Mouse (Mus musculus) adrenal gland, adult 8-10 months (tissue): ENCODE measurements around the gene Wdr24. TPM values are rescaled to one million over a fixed set of nuclear protein-coding genes. Genes with fewer than 3 reads are reported as not detected.

Experiments used
- DNase-seq: peaks from one replicate; pipeline ENCODE4 v3.0.0; 2022
- total RNA-seq, 4 experiments: library from RNA; stranded (reverse); gene quantifications; 2 replicates each; pipeline ENCODE4 v1.2.4; 2022

The Wdr24 gene
- total RNA-seq, 4 experiments from 2014 or later, result 21.9 to 28.0 (median 24.5) TPM

DNA sequence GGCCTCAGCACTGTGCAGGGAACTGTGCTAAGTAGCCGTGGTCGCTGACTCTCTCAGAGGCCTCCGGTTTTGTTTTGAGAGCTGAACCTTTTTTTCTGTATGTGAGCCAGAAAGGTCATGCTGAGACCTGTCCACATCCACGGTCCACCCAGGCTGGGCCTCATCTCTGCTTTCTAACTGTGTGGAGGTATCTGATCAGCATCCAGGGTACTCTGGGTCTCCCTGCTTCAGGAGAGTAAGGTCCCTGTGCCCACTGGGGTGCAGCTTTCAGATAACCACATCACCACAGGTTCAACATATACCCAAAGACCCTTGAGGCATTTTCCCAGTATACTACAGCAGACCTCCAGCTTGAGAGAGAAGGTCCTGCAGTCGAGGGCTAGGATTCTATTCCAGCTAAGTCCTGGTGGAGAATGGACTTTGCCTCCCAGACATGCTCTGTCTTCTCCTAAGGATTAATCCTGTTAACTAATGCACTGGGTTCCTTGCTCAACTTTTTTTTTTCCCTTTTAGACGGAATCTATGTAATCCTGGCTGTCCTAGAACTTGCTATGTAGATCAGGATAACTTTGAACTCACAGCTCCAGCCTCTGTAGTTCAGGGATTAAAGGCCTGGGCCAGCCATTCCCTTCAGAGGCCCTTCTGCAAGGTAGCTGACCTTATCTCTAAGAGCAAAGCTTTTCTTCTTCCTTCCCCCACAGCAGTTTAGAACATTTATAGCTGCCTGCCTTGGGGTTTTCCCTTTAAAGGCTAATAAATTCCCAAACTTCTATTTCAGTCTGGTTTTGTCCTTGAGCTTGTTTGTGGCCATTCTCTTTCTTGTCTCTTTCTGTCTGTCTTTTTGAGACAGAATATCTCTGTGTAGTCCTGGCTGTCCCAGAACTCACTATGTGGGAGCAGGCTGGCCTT is 38.5 kb downstream of the Wdr24 start:
- no peak for DNase-seq

DNA sequence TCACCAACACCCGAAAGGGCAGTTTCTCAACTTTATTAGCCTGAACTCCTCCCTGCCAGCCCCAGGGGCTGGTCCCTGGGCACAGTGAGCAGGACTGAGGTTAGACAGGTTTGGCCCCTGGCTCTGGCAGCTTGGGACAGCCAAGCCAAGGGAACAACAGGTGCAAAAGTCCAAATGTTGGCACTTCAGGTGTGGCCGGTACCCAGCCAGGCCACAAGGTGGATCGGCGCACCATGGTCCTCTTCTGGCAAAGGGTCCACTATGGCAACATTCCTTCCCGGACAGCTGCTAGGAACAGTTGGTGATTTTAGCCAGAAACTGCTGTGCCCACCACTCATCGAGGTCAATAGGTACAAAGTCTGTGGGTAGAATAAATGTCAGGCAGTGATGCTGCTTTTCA is 40.3 kb downstream of the Wdr24 start:
- DNase-seq, result no peak

DNA sequence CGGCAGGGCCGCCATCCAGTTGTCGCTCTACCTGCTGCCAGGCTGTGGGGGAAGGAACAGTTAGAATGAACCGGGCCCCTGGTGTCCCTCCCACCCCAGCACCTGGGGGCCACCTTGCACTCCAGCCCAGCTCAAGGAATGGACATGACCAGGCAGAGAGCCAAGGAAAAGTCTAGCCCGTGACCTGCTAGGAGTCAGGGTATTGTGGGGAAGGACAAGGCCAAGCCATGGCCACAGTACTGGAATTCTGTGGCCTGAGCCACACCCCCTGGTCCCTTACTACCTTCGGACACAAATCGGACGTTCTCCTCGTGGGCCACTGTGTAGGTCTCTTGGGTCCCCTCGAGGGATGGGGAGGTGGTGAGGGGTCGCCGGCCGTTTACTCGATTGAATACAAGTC is 40.9 kb downstream of the Wdr24 start:
- DNase-seq, result no peak

DNA sequence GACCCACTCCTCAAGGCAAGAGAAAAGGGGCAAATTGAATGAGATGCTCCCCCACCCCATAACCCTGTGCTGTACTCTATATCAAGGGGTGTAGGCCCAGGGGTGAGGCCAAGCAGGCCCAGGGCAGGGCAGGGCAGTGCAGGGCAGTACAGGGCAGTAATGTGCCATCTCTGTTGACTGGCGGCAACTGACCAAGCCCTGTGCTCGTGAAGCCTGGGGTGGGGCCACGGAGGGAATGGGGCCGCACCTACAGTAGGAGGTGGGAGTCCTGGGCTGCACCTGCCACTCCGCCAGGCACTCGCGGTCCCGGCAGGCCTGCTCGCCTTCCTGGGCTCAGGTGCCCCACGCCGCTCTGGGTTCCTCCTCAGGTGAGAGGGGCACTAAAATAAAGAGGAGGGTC is 41.9 kb downstream of the Wdr24 start:
- DNase-seq, result no peak

- DNase-seq, result no peak
These were observed 42.7 kb downstream of the Wdr24 start for GRCm38 (mm10) chr17:25866172-25866571.

DNA sequence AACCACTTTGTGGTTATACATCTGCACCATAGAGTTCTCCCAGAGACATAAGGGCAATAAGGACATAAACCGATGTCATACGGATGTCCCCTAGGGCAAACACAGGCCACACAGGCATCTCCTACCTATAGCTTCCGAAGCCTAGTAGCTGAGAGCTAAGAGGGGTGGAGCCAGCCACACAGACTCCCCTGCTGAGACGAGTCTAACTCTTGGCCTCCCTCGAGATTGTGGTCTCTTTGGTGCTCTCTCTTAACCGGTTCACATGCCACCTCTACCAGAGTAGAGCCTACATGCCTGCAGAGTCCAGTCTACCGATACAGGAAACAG is 44.0 kb downstream of the Wdr24 start:
- no peak for DNase-seq

- peak; percentile 91 for DNase-seq
These were observed 44.6 kb downstream of the Wdr24 start for GRCm38 (mm10) chr17:25867836-25868600.

- DNase-seq, result peak; percentile 89
These were observed 45.3 kb downstream of the Wdr24 start, which contains the start of gene Mcrip2 for GRCm38 (mm10) chr17:25868601-25869191. Gene Mcrip2 (minus strand): TSS chr17:25868764.

DNA sequence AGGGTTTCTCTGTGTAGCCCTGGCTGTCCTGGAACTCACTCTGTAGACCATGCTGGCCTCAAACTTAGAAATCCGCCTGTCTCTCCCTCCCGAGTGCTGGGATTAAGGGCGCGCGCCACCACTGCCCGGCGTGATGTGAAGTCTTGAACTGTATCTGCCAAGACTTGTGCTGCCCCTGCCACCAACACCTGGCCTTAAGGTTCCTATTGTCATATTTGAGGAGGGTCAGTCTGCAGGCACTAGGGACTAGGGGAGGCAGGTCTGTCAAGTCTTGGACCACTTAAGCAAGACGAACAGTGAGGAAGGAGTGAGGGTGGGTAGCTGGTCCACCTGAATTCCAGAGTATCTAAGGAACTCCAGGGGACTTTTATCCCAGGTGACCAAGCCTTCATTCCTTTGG is 46.1 kb downstream of the Wdr24 start:
- DNase-seq, result no peak

DNA sequence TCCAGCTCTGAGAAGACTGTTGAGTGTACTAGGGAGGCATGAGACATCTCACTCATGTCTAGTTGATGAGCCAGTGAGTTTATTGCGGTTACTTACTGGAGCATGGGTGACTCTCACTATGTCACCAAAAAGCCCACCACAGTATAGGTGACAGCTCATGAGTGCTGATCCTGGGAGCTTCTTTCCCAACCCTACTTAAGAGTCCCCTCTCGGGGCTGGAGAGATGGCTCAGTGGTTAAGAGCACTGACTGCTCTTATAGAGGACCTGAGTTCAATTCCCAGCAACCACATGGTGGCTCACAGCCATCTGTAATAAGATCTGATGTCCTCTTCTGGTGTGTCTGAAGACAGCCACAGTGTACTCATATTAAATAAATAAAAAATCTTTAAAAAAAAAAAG is 46.5 kb downstream of the Wdr24 start:
- no peak for DNase-seq

DNA sequence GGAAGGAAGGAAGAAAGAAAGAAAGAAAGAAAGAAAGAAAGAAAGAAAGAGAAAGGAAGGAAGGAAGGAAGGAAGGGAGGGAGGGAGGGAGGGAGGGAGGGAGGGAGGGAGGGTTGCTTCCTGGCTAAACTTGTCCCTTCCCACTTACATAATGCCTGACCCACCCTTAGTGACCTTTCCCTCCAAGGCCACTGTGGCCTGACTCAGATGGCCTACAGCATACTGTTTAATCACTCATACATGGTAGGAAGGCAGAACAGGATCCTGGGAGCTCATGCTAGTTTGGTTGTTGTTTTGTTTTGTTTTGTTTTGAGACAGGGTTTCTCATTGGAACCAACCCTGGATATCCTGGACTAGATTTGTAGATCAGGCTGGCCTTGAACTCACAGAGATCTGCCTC is 48.1 kb downstream of the Wdr24 start:
- peak; percentile 84 for DNase-seq

DNA sequence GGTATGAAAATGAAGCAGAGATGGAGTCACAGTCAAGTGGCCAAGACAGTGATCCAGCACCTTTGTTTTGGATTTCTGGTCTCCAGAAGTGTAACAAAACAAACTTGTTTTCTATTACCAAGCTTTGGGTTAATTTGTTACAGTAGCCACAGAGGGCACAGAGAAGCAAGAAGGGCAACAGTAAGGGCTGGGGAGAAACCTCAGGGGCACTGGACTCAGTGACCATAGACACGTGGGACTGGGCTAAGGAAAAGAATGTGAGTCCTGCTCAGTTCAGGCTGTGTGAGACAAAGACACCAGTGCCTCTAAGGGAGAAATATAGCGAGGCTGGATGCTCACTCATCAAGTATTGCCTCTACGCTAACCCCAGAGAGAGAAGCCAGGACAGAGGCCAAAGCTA is 49.2 kb downstream of the Wdr24 start:
- DNase-seq, result no peak

DNA sequence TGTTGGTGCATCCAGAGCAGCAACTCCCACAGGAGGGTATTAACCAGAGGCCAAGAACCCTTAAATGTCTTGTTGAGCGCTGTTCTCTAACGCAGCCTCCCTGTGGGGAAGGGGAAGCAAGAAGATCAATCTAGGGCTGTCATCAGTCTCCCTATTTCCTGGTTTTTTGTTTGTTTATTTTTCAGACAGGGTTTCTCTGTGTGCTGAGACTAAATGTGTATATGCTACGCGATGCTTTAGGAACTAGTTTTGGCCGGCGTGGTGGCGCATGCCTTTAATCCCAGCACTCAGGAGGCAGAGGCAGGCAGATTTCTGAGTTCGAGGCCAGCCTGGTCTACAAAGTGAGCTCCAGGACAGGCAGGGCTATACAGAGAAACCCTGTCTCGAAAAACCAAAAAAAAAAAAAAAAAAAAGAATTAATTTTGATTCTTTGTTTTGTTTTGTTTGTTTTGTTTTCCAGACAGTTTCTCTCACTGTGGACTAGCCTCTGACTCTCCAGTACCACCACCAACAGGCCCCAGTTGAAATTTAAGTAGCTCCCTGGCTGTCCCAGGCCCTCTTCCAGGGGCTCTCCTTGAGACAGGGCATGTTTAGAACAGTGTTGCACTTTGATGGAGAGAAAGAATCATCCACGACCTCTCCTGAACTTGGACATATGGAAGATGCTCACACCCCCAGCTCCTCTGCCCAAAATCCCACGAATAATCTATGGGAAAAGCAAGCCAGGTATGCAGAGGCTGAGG is 50.1 kb downstream of the Wdr24 start:
- DNase-seq, result no peak

DNA sequence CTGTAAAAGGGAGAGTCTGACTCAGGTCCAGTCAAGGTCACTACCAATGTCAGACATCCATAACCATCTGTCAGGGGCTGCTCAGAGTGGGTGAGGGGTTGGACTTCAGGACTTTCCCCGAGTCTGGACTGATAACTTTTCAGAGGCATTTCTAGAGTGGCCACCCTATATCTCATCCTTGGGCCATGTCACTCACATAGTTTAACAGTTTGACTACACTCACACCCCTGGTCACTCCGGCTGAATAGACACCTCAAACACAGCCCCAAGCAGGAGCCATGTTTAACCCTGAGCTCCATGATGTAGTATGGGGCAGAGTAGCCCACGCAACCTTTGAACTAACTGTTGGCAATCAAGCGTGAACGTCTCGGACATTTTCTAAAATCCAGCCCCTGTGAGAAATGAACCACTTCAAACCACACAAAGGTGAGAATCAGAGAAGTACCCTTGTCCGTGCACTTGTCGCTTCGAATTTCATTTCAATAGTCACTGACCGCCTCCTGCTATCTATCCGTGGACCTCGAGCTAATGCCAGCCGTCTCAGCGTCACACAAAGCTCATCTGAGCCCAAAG is 50.8 kb downstream of the Wdr24 start:
- DNase-seq, result no peak

GRCm38 (mm10) chr17:25874721-25875170 is 51.3 kb downstream of the Wdr24 start, which contains the start of gene Mettl26:
Gene Mettl26 (plus strand): TSS chr17:25875074.
- DNase-seq, result peak; percentile 86

- DNase-seq, result peak; percentile 86
These were observed 52.0 kb downstream of the Wdr24 start for GRCm38 (mm10) chr17:25875171-25876136.

- DNase-seq, result no peak
These were observed 53.0 kb downstream of the Wdr24 start for GRCm38 (mm10) chr17:25876347-25876915.

- no peak for DNase-seq
These were observed 53.6 kb downstream of the Wdr24 start for GRCm38 (mm10) chr17:25877025-25877424.

DNA sequence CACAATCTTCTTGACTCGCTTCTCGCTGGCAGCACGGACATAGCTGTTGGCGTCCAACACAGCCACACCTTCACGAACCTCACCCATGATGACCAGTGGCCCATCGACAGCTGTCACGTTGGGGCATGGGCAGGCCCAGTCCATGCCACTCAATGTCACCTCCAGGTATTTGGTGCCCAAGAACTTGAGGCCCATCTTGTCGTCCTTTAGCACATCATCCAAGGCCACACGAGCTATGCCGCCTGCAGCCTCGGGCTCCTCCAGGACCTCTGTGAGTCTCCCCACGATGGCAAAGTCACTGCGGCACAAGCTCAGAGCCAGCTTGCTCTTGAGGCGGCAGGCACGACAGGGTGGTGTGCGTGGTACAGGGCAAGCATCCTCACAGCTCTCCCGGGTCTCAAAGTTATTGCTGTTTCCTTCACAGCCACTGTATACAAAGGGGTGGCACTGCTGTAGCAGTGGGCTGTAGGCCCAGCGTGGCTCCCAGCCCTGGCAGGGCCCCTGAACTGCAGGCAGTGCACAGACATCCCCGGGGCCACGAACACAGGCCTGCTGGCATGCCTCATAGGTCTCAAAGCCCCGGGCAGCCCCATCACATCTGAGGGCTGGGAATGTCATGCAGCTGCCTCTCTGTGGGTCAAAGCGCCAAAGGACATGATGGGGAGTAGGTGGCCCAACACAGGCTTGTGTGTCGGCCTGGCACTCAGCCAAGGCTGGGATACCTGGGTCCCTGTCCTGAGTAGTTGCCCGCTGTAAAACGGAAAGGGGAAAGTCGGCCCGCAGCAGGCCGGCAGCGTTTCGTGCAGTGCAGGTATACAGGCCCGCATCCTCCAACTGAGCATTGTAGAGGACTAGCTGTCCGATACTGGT is 54.5 kb downstream of the Wdr24 start:
- DNase-seq, result no peak
